Mouse (Mus musculus): ENCODE results near the gene Lrrc1. TPM values are rescaled to one million over a fixed set of nuclear protein-coding genes. Genes with fewer than 3 reads are reported as not detected.

Lrrc1 gene
- total and polyA plus RNA-seq, 3 experiments = 10.0 to 22.8 (median 15.1) TPM

GRCm38 (mm10) chr9:77502171-77502547, 42.5 kb downstream of the Lrrc1 start:
- DNase-seq = no peak

DNA sequence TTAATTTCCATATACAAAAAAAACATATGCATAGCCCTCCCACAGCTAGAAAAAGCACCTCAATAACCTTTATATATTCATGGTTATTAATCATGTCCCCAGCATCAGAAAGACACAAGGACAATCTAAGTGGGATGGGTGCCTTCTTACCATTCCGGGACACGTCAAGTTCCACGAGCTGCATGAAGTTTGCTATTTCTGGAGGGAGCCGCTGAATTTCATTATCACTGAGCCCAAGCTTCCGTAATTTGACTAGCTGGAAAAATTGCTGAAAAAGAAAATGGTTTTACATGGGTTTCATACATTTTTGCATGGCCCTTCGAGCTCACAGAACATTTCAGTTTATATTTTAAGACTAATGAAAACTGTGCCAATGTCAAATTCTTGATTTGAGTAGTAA, 45.6 kb downstream of the Lrrc1 start:
- no peak for DNase-seq

- peak; percentile 61 for DNase-seq
Observed at GRCm38 (mm10) chr9:77498406-77498805, 46.3 kb downstream of the Lrrc1 start.

DNA sequence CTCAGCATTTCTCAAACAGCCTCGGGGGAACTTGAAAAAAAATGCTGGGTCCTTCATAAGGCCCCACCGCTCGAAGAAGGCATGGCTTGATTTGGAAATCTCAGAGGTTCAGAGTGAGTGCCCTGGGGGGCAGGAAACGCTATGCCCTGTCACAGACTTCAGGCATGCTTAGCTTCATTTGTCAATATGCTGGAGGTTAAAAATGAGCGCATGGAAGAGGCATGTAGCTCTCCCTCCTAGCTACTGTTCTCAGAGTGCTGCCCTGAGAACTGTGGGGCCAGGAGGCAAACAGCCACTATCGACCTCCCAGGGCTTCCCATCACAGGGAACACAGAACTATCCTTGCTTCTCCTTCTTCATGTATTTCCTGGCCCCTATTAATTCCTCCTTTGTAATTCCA, 47.5 kb downstream of the Lrrc1 start:
- no peak for DNase-seq

DNA sequence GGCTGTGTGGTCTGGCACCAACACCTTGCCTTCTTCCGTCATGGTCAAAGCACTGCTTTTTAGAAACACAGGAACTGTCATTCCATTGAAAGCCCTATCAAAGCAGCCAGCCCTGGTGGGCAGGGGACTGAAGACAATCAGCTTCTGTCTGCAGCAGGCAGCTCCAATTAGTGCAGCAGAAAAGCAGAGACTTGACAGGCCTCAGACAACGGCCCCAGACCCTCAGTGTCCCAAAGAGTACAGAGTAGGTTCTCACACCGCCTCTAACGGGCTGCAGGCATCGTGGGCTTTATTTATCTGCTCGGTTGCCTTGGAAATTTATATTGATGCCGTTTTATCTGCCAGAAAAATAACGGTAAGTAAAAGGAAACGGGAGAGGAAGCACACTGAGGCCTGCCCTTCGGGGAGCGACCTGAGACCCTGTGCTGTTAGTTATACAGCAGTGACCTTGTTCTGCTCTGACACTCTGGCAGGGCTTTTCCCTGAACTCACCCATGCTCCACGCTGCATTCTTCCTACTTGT, 48.1 kb downstream of the Lrrc1 start:
- DNase-seq = peak; percentile 33

- no peak for DNase-seq
Observed at GRCm38 (mm10) chr9:77494307-77494706, 50.4 kb downstream of the Lrrc1 start.

- no peak for DNase-seq
Observed at GRCm38 (mm10) chr9:77488611-77489010, 56.1 kb downstream of the Lrrc1 start.

DNA sequence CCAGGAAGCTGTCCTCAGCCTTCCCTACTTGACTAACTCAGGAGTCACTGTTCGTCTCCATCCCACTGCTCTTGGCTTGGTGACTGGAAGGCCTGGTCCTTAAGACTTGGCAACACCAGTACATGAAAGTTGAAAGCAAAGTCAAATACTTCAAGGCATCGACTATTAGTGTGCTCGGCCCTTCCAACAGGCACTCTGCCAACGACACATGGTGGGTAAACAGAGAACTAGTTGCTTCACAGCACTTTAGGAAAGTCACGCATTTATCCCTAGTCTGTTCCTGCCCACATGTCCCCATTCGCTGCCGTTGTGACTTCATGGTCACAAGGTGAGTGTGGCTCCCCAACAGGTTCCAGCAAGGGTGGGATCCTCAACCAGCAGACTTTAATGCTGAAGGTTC, 57.2 kb downstream of the Lrrc1 start:
- DNase-seq = no peak

DNA sequence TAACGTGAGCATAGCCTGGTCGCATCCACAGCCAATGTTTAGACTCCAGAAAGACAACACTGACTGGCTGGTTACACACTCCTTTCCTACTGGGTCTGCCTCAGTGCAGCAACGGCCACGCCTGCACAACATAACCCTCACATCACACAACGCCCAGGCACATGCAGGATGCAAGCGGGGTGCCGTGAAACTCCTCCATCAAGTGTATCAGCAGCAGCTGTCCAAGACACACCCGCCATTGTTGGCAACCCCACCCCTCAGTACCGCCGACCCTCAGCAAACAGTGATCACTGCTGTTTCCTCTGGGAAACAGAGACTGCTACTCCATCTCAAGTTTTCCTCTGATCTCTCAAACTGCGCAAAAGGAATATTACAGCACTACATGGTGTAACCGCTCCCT, 58.8 kb downstream of the Lrrc1 start:
- no peak for DNase-seq

GRCm38 (mm10) chr9:77484751-77485150, 59.9 kb downstream of the Lrrc1 start:
- peak; percentile 79 for DNase-seq

- DNase-seq = peak; percentile 53
Observed at GRCm38 (mm10) chr9:77483559-77483958, 61.1 kb downstream of the Lrrc1 start.

DNA sequence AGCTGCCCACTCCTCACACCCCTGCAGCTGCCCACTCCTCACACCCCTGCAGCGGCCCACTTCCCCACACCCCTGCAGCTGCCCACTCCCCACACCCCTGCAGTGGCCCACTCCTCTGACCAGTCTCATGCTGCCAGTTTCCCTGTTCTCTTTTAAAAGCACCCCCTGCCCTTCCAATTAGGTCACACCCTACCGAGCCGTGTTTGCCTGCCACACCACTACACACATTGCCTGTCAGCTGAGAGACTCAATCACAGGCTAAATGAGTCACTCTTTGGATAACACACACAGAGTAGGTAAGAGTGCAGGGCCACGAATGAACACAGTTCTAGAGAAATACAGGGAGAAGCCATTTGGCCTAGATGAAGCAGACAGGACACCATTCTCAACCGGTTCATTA, 62.4 kb downstream of the Lrrc1 start:
- DNase-seq = peak; percentile 30

DNA sequence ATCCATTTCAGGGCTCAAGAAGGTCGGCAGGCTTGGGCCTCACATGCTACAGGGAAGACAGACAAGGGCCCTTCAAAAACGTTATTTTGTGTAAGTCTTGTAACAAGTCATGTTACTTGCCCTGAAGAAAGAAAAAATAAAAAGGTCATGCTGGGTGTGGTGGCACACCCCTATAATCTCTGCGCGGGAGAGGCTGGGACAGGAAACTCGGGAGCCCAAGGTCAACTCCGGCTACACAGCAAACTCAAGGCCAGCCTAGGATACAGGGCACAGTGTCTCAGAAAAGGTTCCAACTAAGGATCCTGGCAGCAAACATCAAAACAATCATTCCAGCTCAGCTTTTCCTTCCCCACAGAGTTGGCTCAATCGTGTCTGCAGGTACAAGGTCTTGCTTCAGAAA, 63.3 kb downstream of the Lrrc1 start:
- peak; percentile 79 for DNase-seq

GRCm38 (mm10) chr9:77480574-77481319, 63.9 kb downstream of the Lrrc1 start:
- peak; percentile 55 for DNase-seq

GRCm38 (mm10) chr9:77480001-77480400, 64.7 kb downstream of the Lrrc1 start:
- no peak for DNase-seq

- no peak for DNase-seq
Observed at GRCm38 (mm10) chr9:77478166-77478920, 66.3 kb downstream of the Lrrc1 start.

DNA sequence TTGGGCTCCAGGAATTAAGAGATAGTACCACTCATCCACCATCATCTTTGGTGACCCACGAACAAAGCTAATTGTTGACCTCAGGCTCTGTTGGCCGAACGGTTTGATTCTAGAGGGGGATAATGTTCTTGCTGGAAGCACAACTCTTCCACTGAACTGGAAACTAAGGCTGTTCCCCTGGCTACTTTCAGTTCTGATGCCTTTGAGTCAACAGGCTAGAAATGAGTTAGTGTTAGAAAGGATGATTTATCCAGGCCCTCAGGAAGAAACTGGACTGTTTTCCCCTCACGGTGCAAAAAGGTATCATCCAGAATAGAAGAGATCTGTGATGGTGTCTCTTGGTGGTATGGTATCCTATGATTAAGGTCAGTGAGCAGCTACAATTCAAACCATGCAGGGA, 70.1 kb downstream of the Lrrc1 start:
- DNase-seq = no peak

DNA sequence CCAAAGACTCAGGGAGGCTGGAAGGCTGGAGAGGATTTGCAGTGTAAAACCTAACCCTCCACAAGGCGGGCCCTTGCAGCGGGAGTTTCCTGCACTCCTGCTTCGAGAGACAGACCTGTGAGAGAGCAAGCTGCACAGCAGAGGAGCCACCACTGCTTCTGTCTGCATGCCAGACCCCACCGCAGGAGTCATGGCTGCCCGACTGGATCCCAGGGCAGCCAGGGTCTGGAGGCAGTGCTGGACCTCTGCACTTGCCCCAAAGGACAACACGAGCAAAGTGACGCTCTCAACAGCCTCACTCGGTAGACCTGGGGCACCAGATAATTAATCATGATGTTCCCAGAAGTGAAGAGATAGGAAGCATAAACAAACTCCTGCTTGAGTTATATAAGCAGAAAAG, 72.1 kb downstream of the Lrrc1 start:
- no peak for DNase-seq

DNA sequence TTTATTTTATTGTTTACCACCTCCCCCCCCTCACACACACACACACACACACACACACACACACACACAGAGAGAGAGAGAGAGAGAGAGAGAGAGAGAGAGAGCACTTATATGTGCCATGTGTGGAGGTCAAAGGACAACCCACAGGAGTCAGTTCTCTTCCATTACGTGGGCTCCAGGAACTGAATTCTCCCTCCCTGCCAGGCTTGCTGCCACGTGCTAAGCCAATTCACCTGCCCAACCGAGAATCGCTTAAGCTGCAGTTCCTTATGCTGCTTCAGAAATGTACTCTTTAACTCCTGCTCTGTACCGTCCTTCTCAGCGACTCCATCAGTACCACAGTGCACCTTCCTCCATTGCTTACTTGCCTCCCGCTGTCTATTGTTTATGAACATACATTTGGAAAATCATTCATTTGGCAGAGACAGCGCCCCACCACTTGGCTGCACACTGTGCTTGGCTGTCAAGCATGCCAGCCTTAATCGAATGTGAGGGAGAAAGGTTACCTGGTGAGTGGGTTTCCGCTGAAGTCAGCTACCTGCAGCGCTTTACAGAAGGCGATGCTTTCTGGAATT, 72.9 kb downstream of the Lrrc1 start:
- no peak for DNase-seq

GRCm38 (mm10) chr9:77469791-77470607, 74.7 kb downstream of the Lrrc1 start:
- DNase-seq = no peak

- DNase-seq = no peak
Observed at GRCm38 (mm10) chr9:77466926-77467325, 77.7 kb downstream of the Lrrc1 start.

- no peak for DNase-seq
Observed at GRCm38 (mm10) chr9:77465401-77465800, 79.3 kb downstream of the Lrrc1 start.

Data from adrenal gland, adult 2 months (tissue).